Mouse (Mus musculus): ENCODE data around the gene Chst10.

The Chst10 gene

GRCm38 (mm10) chr1:38866242-38866641 is 31.7 kb downstream of the Chst10 start:
- DNase-seq: no peak

- no peak for DNase-seq
These were observed 33.6 kb downstream of the Chst10 start for GRCm38 (mm10) chr1:38864341-38864740.

GRCm38 (mm10) chr1:38862213-38862612 is 35.7 kb downstream of the Chst10 start:
- peak in 1 of 2 experiments; percentile 7 for DNase-seq

GRCm38 (mm10) chr1:38860867-38861524 is 37.0 kb downstream of the Chst10 start:
- DNase-seq: no peak

GRCm38 (mm10) chr1:38860207-38860606 is 37.8 kb downstream of the Chst10 start:
- no peak for DNase-seq

- DNase-seq: peak in 1 of 2 experiments; percentile 21
These were observed 41.8 kb downstream of the Chst10 start for GRCm38 (mm10) chr1:38856196-38856595.

- DNase-seq: no peak
These were observed 45.7 kb downstream of the Chst10 start for GRCm38 (mm10) chr1:38852250-38852649.

GRCm38 (mm10) chr1:38850650-38851049 is 47.3 kb downstream of the Chst10 start:
- no peak for DNase-seq

- DNase-seq: no peak
These were observed 49.3 kb downstream of the Chst10 start for GRCm38 (mm10) chr1:38848451-38849289.

GRCm38 (mm10) chr1:38847975-38848374 is 50.0 kb downstream of the Chst10 start:
- DNase-seq: no peak

- no peak for DNase-seq
These were observed 54.7 kb downstream of the Chst10 start for GRCm38 (mm10) chr1:38843275-38843674.

- DNase-seq: no peak
These were observed 55.1 kb downstream of the Chst10 start for GRCm38 (mm10) chr1:38842861-38843260.

GRCm38 (mm10) chr1:38839944-38840343 is 58.0 kb downstream of the Chst10 start:
- no peak for DNase-seq

GRCm38 (mm10) chr1:38836477-38836872 is 61.5 kb downstream of the Chst10 start, which contains the start of gene Lonrf2:
TSS of gene Lonrf2 (minus strand) at chr1:38836711.
- DNase-seq: peak in 1 of 2 experiments; percentile 35

GRCm38 (mm10) chr1:38835568-38836476 is 62.1 kb downstream of the Chst10 start:
- DNase-seq: peak; percentile 9 to 57

- DNase-seq: peak in 1 of 2 experiments; percentile 14
These were observed 63.1 kb downstream of the Chst10 start for GRCm38 (mm10) chr1:38834899-38835298.

GRCm38 (mm10) chr1:38824926-38825325 is 73.0 kb downstream of the Chst10 start:
- DNase-seq: no peak

- DNase-seq: no peak
These were observed 74.1 kb downstream of the Chst10 start for GRCm38 (mm10) chr1:38823851-38824250.

- no peak for DNase-seq
These were observed 78.3 kb downstream of the Chst10 start for GRCm38 (mm10) chr1:38819691-38820090.

GRCm38 (mm10) chr1:38817671-38818070 is 80.3 kb downstream of the Chst10 start:
- no peak for DNase-seq

- DNase-seq: no peak
These were observed 80.7 kb downstream of the Chst10 start for GRCm38 (mm10) chr1:38817268-38817667.

- DNase-seq: no peak
These were observed 81.7 kb downstream of the Chst10 start for GRCm38 (mm10) chr1:38816306-38816705.

Data from lung, postnatal 4 days (tissue).